Mouse (Mus musculus) left cerebral cortex, adult 11 months (tissue): ENCODE data around the gene Nde1.
"Not testable (repeated sequence)": the region's sequence is repeated elsewhere in the genome, so short reads cannot be mapped to it uniquely, and the experiment has no call there.

Source experiments
- DNase-seq: peaks from one replicate; pipeline ENCODE4 v3.0.0; 2022; ENCODE audit warnings: low spot score

The Nde1 gene

DNA sequence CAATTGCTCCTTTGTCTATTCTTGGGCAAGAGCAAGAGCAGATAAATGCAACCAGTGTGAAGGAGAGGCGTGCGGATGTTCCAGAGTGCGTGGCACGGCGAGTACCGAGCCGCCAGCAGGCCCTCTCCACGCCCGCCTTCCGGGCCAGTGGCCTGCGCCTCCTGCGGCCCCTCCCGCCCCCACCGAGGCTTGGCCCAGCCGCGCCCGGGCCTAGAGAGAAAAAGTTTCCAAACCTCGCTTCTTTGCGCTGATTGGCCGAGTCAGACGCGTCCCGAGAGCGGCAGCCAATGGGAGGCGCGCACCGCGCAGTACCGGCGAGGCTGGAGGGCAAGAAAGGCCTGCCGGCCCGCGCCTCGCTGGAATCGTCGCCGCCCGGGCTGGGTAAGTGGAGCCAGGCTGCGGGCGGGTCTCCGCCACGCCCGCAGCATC lies at the start of gene Nde1, which contains the start of gene Marf1:
Nde1 (plus strand) TSS at position 288 of the 429 bp plus-strand sequence.
Marf1 (minus strand) TSS at position 364 of the 429 bp plus-strand sequence.
- peak; percentile 61 for DNase-seq

GRCm38 (mm10) chr16:14117299-14117698 lies 45.8 kb upstream of the Nde1 start:
- no peak for DNase-seq

DNA sequence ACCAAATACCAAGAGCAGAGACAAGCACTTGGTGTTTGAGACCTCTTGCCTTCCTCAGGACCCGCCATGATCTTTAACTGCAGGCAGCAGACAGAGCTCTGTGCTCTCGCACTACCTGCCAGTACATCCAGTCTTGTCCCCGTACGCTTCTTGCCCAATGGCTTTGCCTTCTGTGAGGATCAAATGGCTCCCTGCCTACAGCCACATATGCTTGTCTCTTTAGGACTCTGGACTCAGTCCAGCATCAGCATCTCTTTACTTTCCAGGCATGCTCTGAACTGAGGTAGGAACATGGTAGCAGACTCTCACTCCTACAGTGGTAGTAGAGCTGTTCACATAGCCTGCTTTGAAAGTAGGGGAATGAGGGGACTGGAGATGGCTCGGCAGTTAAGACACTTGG lies 42.1 kb upstream of the Nde1 start:
- DNase-seq: no peak

DNA sequence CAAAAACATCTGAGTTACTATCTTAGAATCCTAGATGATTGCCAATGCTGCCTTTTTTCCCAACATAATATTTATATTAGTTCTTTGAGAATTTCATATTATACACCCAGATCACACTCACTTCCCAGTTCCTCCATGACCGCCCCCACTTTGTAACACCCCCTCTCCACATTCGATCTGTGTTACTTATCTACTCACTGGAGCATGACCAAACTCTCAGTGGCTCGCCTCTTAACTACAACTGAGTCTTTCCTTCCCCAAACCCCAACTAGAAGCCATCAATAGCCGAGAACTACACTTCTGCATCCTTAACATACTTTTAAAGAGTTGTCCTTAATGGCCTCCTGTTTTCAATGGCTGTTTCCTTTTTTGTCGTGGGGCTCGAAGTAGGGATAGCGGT lies 41.5 kb upstream of the Nde1 start:
- DNase-seq: no peak

- DNase-seq: no peak
These were observed 40.5 kb upstream of the Nde1 start for GRCm38 (mm10) chr16:14122586-14122985.

- no peak for DNase-seq
These were observed 39.2 kb upstream of the Nde1 start for GRCm38 (mm10) chr16:14123901-14124300.

GRCm38 (mm10) chr16:14124709-14125108 lies 38.4 kb upstream of the Nde1 start:
- no peak for DNase-seq

DNA sequence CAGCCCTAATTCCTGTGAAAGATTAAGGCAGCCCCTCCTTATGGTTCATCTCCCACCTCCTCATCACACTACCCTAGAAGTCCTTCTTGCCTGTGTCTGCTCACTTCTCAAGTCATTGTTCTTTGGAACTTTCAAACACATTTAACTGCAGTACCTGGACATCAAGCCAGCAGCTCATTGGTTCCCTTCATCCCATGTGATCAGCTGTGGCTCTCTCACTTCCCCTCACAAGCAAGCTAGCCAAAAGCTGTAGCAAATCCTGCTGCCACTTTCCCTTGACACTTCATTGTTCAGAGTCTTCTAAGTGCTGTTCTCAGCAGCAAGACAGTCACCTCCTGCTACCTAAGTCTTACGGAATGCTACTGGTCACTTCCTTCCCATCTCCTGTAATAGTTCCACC lies 37.8 kb upstream of the Nde1 start:
- DNase-seq: no peak

DNA sequence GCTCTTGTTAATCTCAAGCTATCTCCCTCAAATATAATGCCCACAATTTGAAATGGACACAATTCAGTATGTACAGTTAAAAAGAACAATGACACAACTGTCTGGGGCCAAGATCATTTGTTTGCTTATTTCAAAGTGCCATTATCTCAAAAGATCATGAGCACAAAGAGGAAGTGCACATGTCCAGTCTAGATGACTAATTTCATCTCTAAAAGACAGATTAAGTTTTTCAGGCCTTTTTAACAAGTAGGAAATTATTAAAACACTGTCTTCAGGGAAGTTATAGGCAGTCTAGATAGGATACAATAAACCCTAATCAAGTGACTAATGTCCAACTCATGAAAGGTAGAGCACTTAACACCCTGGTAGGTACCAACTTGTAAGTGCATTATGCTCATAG lies 34.1 kb upstream of the Nde1 start:
- DNase-seq: no peak

DNA sequence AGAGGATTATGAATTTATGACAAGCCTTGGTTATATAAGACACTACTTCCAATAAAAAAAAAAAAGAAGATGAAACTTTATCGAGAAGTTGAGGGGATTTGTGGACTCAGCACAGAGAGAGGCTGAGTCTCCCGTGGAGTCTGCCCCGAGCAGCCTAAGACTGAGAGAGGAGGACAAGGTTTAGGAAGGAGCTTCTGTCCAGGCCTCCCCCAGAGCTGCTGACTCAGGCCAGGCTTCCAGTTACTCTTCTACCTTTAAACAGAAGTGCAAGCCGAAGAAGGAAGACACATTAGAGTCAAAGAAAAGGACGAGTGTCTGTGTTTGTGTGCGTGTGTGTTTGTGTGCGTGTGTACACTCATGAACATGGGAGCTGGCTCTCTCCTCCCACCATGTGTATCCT lies 32.3 kb upstream of the Nde1 start:
- no peak for DNase-seq

- no peak for DNase-seq
These were observed 31.7 kb upstream of the Nde1 start for GRCm38 (mm10) chr16:14131376-14131775.

GRCm38 (mm10) chr16:14131838-14132237 lies 31.2 kb upstream of the Nde1 start:
- no peak for DNase-seq

GRCm38 (mm10) chr16:14135014-14135413 lies 28.1 kb upstream of the Nde1 start:
- DNase-seq: no peak

DNA sequence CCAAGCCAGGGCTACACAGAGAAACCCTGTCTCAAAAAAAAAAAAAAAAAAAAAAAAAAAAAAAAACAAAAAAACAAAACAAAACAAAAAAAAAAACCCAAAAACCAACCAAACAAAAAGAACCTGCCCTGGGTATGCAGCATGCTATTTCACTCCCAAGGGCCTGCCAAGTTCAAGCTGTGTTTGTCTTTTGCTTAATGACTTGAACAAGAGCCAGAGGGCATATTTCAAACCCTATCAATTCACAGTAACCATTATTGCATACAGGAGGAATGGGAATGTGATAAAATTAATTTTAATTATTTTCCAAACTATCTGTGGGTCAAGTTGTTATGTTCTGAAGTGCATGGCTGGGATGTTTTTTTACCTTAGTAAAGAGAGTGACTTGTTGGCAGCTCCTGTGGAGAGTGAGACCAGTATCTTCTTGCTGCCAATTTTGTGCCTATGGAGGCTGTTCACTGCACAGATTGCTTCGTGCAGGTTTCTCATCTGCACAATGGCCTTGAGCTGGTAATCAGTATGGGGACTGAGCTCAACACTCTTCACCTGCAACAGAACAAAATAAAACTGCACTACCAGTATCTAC lies 25.0 kb upstream of the Nde1 start:
- DNase-seq: no peak

GRCm38 (mm10) chr16:14139106-14139505 lies 24.0 kb upstream of the Nde1 start:
- no peak for DNase-seq

- no peak for DNase-seq
These were observed 19.8 kb upstream of the Nde1 start for GRCm38 (mm10) chr16:14143298-14143697.

DNA sequence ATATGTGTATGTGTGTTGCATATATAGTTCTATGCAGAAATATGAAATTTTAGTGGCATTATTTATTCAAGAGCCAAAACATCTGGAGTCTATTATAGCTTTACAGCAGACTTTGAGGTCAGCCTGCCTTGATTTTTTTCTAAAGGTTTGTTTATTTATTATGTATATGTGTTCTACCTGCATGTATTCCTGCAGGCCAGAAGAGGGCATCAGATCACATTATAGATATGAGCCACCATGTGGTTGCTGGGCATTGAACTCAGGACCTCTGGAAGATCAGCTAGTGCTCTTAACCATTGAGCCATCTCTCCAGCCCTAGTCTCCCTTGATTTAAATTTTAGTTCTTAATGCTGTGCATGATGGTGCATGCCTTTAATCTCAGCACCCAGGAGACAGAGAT lies 15.4 kb upstream of the Nde1 start:
- no peak for DNase-seq

DNA sequence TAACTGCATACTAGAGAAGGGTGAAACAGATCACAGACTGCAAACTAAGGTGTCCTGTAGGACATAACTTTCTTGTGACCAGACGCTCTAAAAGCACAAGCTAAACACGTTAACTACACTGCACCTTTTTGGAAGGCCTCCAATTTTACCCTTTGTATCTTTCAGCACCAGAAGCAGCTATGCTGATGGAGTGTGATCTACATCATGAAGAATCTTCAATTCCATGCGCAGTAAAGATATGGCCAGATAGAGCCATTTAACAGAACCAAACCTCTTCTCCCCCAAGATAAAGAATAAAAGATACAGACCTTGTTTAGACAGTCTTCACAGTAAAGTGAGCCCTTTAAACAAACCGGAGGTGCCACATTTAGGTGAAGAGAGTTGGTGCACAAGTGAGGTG lies 11.4 kb upstream of the Nde1 start:
- DNase-seq: no peak

GRCm38 (mm10) chr16:14155638-14156037 lies 7.4 kb upstream of the Nde1 start:
- DNase-seq: not testable (repeated sequence)

GRCm38 (mm10) chr16:14156312-14156711 lies 6.8 kb upstream of the Nde1 start:
- no peak for DNase-seq

GRCm38 (mm10) chr16:14158536-14158935 lies 4.5 kb upstream of the Nde1 start:
- DNase-seq: no peak

DNA sequence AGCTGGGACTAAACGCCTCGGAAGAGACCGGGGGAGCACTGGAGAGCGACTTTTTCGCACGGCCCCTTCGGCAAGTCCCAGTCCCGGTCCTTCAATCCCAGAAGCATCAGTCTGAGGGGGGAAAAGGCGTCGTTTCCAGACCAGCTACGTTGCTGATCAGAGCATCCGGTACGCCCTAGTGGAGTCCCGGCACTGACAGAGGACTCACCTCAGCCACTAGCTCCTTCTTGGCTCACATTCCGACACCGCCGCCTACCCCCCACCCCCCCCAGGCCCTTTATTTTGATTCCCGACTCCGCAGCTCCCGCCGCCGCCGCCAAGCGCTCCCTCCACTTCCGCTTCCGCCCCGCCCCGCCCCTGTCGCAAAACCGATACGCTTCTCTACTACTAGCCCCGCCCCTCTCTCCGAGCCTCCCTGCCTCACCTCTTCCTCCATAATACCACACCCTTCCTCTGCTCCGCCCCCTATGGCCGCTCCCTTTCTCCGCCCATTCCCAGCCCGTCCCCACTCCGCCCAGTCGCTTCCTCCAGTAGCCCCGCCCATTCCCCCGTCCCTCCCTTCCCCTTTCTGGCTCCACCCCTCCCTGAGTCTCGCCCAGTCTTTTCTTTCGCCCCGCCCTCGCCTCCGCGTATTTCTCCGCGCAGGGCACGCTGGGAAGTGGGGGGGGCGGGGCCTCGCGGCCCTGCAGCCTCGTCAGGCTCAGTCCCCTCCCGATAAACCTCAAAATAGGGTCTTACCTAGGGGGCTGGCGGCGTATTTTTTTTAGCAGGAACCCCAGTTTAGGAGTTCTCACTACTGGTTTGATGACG lies 3.9 kb upstream of the Nde1 start:
- DNase-seq: peak; percentile 98

DNA sequence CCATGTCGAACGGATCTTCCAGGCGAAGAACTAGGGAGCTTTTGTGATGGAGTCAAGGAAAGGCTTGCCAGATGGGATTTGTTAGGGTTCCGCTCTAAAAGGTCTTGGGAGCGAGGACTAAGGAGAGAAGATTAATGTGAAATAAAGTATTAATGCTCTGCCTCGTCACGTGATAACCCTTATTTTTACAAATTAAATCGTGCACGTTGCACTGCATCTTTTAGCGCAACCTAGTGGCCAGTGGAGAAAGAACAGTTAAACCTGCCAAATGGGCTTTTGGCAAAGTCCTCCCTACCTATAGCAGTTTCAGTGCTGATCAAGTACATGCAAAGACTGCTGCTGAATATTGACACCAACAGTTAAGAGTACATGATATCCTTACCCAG lies 3.3 kb upstream of the Nde1 start:
- DNase-seq: peak; percentile 86

- DNase-seq: no peak
These were observed 2.1 kb upstream of the Nde1 start for GRCm38 (mm10) chr16:14160941-14161340.
